Mouse (Mus musculus) large intestine, adult 2 months (tissue): Measurements from ENCODE around the gene Mrpl55. TPM values are rescaled to one million over a fixed set of nuclear protein-coding genes. Genes with fewer than 3 reads are reported as not detected.
A peak's percentile ranks its signal among the peaks of the same experiment; 100 is the strongest.
"Not testable (repeated sequence)": the region's sequence is repeated elsewhere in the genome, so short reads cannot be mapped to it uniquely, and the experiment has no call there.

ENCODE experiments used
- DNase-seq: peaks from one replicate; pipeline ENCODE4 v3.0.0-alpha.2; 2012; ENCODE audit warnings: low read depth, low spot score
- WGBS: fragments of 180-500 bp; shearing (Covaris S2); methylation state at CpG from one replicate; pipeline ENCODE4 v1.1.7; 2018; 5-methylcytosine and 5-hydroxymethylcytosine counted together
- polyA plus RNA-seq: library from polyadenylated mRNA; depleted of rRNA; stranded (reverse); fragments of >200 nt; gene quantifications from 2 replicates; pipeline ENCODE4 v1.2.3, GENCODE M21; 2012

Mrpl55 gene
- polyA plus RNA-seq, 1 experiment: 36.9 TPM

DNA sequence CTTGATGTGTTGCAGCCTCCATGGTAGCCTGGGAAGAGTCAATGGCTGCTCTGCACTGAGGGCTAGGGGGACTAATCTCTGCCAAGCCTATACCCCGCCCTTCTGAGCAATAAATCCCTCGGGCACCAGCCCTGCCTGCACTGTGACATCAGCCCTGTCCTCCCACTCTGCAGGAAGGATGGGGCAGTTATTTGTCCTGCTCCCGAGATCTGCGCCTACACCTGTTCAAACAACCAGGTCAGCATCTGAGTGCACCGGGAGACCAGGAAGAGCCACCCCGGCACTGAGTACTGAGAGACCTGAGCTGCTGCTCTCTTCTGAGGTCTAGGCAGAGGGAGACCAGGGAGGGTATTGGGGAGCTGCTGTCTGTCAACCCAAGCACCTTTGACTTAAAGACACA is 14.6 kb upstream of the Mrpl55 start:
- DNase-seq: no peak
- WGBS: 23% methylated on average over 6 of the region's 6 CpGs

DNA sequence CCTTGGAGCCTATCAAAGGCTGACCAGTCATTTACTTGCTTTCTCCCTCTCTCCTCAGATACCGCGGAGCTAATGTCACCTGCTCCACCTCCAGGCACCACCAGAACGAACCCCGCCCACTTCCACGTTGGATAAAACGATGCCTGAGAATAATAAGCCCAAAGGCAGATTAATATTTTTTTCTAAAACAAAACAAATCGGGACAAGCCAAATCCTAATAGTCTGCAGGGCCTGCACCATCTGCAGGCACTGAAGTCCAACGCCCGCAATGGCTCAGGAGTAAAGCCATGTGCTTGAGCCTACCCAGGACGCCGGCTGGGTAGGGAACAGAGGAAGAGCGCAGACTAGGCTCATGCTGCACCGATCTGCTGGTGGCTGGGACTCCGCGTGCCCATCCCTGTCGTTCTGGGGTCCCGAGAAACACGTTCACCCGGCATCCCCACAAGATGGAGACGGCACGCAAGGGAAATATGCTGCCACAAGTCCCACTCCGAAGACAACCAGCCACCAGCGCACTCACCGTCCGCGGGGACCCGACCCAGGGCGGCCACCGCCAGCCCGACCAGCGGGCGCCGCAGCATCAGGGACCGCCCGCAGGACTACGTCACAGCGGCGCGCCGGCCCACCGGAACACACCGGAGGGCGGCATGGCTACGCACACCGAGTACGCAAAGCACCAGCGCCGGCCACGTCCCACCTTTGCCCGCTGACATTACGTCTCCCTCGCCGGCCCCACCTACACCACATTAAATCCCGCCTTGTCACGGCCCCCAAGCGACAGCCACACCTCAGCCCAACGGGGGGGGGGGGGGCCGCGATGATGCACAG is 10.8 kb upstream of the Mrpl55 start:
- under 1% methylated on average over 59 of the region's 59 CpGs for WGBS

DNA sequence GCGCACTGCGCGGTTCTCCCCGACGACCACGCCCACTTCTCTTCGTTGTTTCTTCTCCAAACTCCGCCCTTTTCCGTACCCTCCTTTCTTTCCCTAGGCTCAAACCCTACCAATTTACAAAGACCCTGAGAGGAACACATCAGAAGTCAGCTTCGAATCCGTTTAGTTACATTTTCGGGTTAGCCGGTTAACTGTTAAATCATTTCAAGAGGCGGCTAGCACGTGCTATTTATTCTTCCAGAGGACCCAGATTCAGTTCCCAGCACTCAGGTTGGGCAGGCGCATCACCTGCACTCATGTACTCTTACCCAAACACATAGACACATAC is 10.3 kb upstream of the Mrpl55 start, which contains the start of gene Guk1:
TSS of gene Guk1 (minus strand) at position 154 of the 328 bp plus-strand sequence.
- DNase-seq: no peak
- WGBS: 4% methylated on average over 16 of the region's 16 CpGs

More for the DNA sequence above, 10.8 kb upstream of the Mrpl55 start:
- no peak for DNase-seq

DNA sequence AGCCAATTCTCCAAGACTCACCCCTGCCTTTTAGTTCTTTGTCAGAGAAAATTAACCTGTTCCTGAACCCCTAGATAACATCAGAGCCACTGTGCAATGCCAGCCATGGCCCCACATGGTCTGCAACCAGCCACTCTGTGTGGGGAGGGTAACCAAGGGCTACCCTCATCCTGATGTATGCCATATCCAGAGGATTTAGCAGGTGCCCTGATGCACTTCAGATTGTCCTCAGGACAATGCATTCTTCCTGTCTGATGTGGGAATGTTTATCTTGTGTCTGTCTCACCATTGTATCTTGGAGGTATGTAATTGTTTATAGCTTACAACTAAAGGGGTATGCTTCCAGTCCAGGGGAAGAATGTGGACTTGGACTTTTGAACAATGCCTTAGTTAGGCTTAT is 6.1 kb upstream of the Mrpl55 start:
- DNase-seq: no peak

DNA sequence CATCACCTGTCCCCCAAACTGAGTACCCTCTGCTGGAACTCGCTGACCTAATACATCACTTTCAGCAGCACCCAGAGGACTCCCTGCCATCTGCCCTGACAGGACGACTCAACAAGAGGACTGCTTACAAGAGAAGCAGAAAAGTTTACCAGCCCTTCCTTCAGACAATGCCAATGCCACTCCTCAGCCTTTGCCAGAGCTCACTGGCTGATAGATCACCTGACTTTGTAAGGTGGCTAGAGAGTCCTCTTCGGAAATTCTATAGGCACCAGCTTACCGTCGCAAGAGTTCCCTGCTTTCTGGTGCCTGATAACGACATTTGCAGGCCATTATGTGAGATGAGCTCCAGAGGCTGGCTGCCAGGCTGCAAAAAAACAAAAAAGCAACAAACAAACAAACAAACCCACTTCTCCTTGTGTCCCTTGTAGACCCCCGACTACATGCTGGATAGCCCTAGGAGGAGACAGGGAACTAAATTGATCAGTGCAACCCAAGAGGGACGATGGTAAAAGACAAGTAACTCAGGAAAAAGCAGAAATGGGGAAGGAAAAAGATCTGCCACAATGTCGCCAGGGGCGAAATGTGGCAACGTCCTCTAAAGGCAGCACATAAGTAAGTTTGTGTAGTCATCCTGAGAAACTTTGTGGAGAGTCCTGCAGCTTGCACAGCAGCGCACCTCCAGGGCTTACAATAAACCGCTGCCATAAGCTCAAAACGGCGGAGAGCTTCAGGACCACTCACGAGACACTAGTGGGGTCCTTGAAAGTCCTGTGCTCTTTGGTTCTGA is 877 bp upstream of the Mrpl55 start:
- DNase-seq: no peak
- WGBS: 22% methylated on average over 16 of the region's 16 CpGs

DNA sequence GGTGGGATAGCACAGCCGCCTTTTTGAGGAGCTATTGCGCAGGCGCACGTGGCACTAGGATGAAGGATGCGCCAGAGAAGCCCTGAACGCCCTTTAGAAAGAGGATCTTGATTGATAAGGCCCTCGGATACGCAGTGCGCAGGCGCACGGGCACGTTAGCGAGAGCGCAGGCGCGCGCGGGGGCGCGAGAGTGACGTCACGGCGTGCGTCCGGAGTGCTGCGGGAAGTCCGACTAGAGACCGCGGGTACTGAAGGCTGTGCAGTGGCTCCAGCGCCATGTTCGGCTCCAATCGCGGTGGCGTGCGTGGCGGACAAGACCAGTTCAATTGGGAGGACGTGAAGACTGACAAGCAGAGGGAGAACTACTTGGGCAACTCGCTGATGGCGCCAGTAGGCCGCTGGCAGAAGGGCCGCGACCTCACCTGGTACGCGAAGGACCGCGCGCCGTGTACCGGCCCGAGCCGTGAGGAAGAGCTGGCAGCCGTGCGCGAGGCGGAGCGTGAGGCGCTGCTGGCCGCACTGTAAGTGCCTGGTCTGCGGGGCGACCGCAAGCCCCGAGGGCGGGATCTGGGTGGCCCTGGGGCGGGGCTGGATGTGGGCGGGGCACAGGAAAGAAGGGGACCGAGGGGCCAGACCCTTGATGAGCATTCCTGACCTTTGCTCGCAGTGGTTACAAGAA is 6.0 kb downstream of the Mrpl55 start, which contains the start of gene 2310033P09Rik:
TSS of gene 2310033P09Rik (plus strand) at position 169 of the 679 bp plus-strand sequence.
- WGBS: under 1% methylated on average over 67 of the region's 67 CpGs
- no peak for DNase-seq

DNA sequence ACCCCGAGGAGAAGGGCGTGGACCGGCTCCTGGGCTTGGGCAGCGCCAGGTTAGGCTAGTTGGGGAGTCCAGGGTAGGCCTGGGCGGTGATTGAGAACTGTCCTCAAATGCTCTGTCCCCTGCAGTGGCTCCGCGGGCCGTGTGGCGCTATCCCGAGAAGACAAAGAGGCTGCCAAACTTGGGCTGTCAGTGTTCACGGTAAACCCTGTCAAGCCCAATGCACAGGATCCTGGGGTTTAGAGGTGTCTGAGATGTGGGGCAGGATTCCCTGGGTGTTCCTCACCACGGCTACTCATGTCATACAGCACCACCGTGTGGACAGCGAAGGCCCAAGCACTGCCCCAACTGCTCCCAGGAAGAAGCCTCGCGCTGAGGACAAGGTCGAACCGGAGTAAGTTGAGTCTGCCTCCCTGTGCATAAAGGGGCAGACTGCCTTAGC is 6.7 kb downstream of the Mrpl55 start:
- 7% methylated on average over 18 of the region's 18 CpGs for WGBS
- no peak for DNase-seq

DNA sequence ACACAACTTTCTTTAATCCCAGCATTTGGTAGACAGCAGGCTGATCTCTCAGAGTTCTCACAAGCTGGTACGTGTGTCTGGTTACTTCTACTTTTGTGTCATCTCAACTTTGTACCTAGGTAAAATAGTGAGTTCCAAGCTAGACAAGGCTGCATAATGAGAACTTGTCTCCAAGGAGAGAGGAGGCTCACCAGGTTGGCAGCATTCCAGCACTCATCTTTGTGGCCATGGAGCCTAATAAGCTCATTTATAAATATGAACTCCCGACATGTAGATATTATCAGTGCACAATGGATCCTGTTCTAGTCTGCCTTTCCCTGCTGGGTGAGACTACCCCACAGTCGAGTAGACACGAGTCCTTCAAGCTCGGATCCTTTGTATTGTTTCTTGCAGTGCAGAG is 7.3 kb downstream of the Mrpl55 start:
- 55% methylated on average over 5 of the region's 5 CpGs for WGBS
- DNase-seq: no peak

DNA sequence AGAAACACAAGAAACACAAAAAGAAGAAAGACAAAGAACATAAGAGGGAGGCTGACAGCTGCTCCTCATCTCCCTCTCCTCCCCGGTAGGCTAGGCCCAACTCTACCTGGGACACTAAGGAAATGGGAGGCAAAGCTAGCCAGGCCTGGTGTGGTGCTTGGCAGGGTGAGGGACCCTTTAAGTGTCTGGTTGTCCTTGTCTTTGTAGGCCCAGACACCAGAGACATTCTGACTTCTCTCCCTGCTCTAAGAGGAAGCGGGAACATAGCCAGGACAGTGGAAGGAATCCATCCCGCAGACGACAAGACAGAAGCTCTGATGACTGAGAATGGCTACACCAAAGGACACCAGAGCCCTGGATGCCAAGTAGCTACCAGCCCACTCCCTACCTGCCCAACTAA is 7.7 kb downstream of the Mrpl55 start:
- no peak for DNase-seq
- WGBS: 72% methylated on average over 4 of the region's 4 CpGs

DNA sequence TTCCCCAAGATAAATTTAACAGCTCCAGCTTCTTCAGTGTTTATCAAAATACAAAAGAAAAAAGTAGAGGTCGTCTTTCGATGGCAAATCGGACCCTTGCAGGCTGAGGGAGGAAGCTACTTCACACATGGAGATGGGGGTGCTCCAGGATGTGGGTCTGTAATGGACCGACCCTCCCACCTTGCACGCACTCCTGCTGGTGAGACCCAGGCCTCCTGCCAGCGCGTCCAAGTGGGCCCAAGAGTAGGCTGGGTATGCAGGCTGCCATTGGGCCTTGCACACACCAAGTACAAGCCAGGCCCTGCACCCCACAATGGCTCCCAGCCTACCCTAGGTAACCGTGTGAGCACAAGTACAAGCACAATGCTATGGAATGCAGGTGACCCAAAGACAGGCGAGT is 9.3 kb downstream of the Mrpl55 start:
- 86% methylated on average over 9 of the region's 9 CpGs for WGBS
- not testable (repeated sequence) for DNase-seq

DNA sequence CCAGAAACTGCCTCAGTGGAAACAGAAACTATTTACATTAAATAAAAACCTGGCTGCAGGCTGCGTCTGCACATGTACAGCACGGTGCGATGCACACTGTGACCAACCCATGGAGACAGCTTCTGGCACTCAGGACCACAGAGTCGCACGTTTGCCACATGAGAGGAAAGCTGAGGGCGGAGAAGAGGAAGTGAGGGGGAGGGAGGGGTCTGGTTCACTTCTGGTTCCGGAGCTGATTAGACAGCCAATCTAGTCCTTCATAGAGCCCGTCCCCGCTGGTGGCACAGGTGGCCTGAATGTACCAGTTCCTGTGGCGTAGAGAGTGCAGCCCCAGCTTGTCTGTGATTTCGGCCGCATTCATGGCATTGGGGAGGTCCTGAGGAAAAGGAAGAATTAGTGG is 10.0 kb downstream of the Mrpl55 start:
- DNase-seq: not testable (repeated sequence)
- 68% methylated on average over 12 of the region's 12 CpGs for WGBS

DNA sequence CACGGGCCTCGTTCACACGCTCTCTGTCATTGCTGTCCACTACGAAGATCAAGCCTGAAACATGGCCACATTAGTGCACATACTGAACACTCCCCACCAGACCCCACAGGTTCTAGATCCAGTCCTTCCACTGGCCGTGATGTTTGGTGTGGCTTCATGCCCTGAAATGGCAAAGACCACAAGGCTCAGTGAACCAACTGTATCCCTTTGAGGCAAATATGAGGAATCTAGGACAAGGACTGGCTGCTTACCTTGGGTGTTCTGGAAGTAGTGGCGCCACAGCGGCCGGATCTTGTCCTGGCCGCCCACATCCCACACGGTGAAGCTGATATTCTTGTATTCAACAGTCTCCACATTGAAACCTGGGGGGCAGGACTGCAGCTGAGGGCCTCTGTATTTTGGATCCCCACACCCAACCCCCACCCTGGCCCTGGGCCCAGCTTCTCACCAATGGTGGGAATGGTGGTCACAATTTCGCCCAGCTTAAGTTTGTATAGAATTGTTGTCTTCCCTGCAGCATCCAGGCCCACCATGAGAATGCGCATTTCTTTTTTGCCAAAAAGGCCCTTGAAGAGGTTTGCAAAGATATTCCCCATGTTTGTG is 10.7 kb downstream of the Mrpl55 start:
- 86% methylated on average over 12 of the region's 12 CpGs for WGBS
- no peak for DNase-seq

DNA sequence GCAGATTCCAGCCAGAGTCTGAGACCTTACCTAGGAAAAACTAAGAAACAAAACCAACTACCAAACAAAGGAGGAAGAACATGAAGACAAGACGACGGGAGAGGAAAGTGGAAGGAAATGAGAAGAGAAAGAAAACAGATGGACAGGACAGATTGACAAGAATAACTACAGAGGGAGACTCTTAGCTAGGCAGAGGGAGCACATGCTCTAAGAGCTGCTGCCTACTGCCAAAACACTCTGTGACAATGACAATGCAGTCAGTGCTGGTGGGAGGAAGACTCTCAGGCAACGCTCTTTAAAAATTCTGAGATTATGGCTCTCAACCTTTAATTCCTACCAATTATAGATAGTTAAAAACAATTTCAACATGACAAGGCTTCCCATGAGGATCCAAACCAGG is 14.7 kb downstream of the Mrpl55 start:
- 59% methylated on average over 3 of the region's 3 CpGs for WGBS
- no peak for DNase-seq

DNA sequence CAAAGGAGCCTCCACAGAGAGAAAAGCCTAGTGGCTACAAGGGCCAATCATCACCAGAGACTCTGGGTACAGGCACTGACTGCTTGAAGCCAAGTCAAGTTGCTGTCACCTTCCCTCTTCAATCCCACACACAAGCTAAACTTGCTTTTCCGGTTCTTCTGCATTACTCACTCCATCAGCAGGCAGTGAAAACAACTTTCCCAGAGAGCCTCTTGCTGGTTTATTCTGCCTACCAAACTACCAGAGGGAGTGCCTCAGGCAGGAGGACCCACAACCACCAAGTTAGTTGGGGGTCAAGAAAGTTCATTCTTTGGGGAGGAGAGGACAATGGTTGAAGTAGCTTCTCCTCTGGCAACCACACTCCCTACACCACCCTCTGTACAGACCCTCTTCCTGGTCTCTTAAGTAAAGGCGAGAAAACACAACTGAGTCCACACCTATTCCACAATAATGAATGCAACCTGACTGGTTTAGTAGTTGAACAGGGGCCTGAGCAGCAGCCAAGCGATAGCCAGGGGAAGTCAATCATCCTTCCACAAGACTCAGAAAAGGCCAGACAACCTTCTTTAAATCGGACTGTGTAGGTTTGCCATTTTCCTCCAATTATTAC is 16.2 kb downstream of the Mrpl55 start:
- peak; percentile 81 for DNase-seq
- 30% methylated on average over 4 of the region's 4 CpGs for WGBS

DNA sequence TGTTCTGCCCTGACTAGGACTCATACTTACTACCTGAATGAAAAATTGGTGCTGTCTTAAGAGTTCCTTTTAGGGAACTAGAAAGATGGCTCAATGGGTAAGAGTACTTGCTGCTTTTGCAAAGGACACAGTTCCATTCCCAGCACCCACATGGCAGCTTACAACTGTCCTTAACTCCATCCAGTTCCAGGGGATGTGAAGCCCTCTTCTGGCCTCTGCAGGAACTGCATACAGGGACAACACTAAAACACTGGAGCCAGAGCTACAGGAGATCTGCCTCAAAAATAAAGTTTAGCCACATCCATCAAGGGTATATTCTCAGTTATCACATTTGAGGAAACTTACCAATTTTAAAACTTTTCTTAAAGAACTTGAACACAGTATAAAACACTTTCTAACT is 16.8 kb downstream of the Mrpl55 start:
- DNase-seq: no peak

DNA sequence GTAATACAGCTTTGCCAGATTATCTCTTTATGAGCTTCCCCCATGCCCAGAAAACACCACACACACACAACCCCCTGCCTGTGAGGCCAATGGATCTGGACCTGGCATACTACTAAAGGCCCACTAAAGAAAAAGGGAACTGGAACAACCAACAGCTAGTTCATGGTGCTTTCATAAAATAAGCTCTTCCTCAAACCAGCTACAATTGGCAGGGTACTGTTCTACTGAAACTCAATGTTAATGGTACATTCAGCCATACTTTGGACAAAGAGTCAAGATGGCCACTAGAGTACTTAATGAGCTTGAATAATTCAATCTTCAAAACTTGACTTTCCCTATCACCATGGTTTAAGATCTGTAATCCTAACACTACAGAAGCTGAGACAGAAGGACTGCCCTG is 19.3 kb downstream of the Mrpl55 start:
- no peak for DNase-seq

DNA sequence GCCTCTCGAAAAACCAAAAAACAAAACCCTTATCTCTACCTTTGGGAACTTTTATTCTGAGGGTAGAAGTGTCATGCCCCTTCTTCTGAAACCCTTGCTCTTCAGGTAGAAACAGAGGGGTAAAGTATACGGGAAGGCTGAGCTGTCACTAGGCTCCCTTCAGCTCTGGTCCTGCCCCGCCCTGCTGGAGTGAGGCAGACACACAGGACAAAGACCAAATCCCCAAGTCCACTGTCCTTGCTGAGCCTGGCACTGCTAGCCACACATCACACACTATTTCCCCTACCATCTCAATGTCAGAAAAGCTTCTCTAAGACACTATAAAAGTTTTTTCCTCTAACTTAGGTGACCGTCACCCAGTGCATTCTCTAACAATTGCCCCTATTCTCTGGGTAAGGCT is 20.0 kb downstream of the Mrpl55 start:
- 55% methylated on average over 4 of the region's 4 CpGs for WGBS
- DNase-seq: no peak

DNA sequence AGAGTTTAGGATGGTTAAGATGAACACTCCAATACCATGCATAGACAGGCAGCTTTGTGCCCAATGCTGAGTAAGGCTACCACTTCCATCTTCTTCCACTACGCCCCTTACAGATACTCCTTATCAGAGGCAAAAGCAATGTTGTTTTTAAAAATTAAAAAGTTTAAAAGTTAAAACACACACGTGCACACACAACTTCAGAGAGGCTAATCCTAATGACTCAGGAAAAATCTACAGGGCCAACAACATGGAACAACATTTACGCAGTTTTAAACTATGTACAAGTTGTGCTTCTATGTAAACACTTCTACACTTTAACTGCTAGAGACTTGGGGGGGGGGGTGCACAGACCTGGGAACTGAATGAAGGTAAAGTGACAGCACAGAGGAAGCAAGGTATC is 21.7 kb downstream of the Mrpl55 start:
- DNase-seq: no peak
- 57% methylated on average over 3 of the region's 3 CpGs for WGBS

DNA sequence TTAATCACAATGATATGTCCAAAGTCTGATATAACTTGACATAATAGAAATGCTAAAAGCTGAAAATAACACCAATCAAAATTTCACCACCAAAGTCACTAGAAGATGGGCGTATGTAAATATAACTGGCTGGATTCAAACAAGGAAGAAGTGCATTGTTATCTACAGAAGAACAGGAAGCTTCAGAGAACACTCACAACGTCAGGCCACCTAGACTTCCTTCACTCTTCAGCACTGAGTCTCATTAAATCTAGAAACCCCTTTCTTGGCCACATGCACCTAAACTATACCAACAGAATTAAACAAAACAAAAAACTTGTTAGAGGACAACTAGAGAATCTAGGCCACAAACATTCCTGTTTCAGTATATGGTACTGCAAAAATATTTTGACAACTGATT is 22.2 kb downstream of the Mrpl55 start:
- 11% methylated on average over 2 of the region's 2 CpGs for WGBS
- no peak for DNase-seq

DNA sequence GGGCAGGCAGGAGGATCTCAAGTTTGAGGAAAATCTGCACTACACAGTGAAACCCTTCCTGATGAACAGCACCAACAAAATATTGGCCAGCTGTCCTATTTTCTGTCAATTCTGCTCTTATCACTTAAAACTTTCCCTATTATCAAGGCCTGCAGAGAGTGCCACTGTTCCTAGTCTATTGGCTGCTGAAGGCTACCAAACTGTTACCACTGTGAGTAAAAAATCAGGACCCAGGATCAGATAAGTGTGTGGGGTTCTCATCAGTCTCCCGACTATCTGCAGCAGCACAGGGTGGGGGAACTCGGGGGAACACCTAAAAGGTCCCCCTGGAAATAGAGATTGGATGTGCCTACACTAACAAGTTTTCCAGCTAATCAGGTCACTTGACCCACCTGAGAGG is 22.9 kb downstream of the Mrpl55 start:
- 30% methylated on average over 2 of the region's 2 CpGs for WGBS
- no peak for DNase-seq
